Comparison of ENCODE assay signal across 8 mouse cellular contexts in genomic region chr7:139212754-139213745, GRCm38 (mm10). TPM values are rescaled to one million over a fixed set of nuclear protein-coding genes. Genes with fewer than 3 reads are reported as not detected.
DNase-seq lines count a peak whose midpoint lies in the region; ATAC-seq lines count a peak whose summit lies in the region.

Gene Lrrc27, plus strand, starts transcription at chr7:139212988.
Gene Stk32c, minus strand, starts transcription at chr7:139213307.

- peak within 1 kb of the TSS; percentile 63 for H3K4me3 ChIP-seq in hindbrain, embryonic 16.5 days (ENCODE audit: low read length)
- H3K4me3 ChIP-seq in macrophage (ENCODE audit: inconsistent target) = peak within 1 kb of the TSS; percentile 37

- peak within 1 kb of the TSS; percentile 84 for H3K9ac ChIP-seq in hindbrain, embryonic 16.5 days (ENCODE audit: low read depth, low read length)

- no peaks in the 10 kb centered on the region for H3K27me3 ChIP-seq in hindbrain, embryonic 16.5 days (replicated peaks; ENCODE audit: control insufficient read depth, insufficient read depth, low read length)

- no peaks in the 10 kb centered on the region for H3K79me2 ChIP-seq in macrophage (ENCODE audit: inconsistent target)

- H3K36me3 ChIP-seq in hindbrain, embryonic 16.5 days (ENCODE audit: control insufficient read depth, insufficient read depth, low read length) = no peaks in the 10 kb centered on the region
- H3K36me3 ChIP-seq in macrophage (ENCODE audit: inconsistent target) = no peaks in the 10 kb centered on the region

- 2% methylated on average over 48 of the region's 53 CpGs for WGBS in hindbrain, embryonic 16.5 days
- WGBS in macrophage (ENCODE audit: missing documents) = 1% methylated on average over 52 of the region's 53 CpGs

- peak; percentile 97 for DNase-seq in WW6 (ENCODE audit: low read depth, low spot score)
- peak; percentile 87 to 93 for DNase-seq in cerebellum, postnatal 4 days (ENCODE audit: low spot score in 2 of 2)
- DNase-seq in gastrocnemius, adult 18-20 months (ENCODE audit: low spot score) = peak; percentile 98
- peak; percentile 99 for DNase-seq in left cerebral cortex, adult 18-20 months (ENCODE audit: low spot score in 2 of 2)
- DNase-seq in right cerebral cortex, adult 18-20 months = peak; percentile 99
- DNase-seq in urinary bladder, postnatal 10 days (ENCODE audit: low spot score) = peak; percentile 88

- peak within 1 kb of the TSS; percentile 73 for H3K4me2 ChIP-seq in hindbrain, embryonic 16.5 days (ENCODE audit: low read length)

- H3K27ac ChIP-seq in hindbrain, embryonic 16.5 days (ENCODE audit: low read depth, low read length) = peak within 1 kb of the TSS; percentile 94
- peak within 1 kb of the TSS; percentile 89 for H3K27ac ChIP-seq in macrophage

- ATAC-seq in hindbrain, embryonic 16.5 days = peak; percentile 98

- H3K9me3 ChIP-seq in hindbrain, embryonic 16.5 days (ENCODE audit: control insufficient read depth, low read length) = no peaks in the 10 kb centered on the region

- peaks cover 9% of the 10 kb centered on the region for H3K4me1 ChIP-seq in hindbrain, embryonic 16.5 days (ENCODE audit: control insufficient read depth, insufficient read depth, low read depth, low read length)

RNA-seq across cellular contexts. Expression of gene Lrrc27, which starts in this region (rescaled TPM):
- total RNA-seq in gastrocnemius, adult 18-20 months (2021) = 1 to 10 TPM; 1.9 to 3.0 TPM
- polyA plus RNA-seq in hindbrain, embryonic 16.5 days (2015; fragmentation: Nextera tagmentation; extraction: Ambion mirVana) = 3.8 and 6.8 TPM in 2 replicates
- total RNA-seq in left cerebral cortex, adult 18-20 months (2021) = 10 to 100 TPM in 1 of 2 experiments, 1 to 10 TPM in 1; 6.6 to 10.6 TPM
- 10 to 100 TPM in 25 of 26 experiments, 1 to 10 TPM in 1; 6.5 to 82.5 (median 31.4) TPM for total RNA-seq in macrophage (2018; cell fraction: chromatin; rRNA removed)
- total RNA-seq in macrophage (2018; cell fraction: cytosol; rRNA removed) = 10 to 100 TPM; 20.5 to 77.7 (median 44.0) TPM
- total RNA-seq in macrophage (2018; cell fraction: nucleus; rRNA removed) = 100 to 1,000 TPM in 2 of 26 experiments, 10 to 100 TPM in 23, 1 to 10 TPM in 1; 7.1 to 116 (median 41.1) TPM
- polyA plus RNA-seq in macrophage (2018) = 73.4 to 159 TPM (median 94.3 TPM) in 3 replicates

RNA-seq across cellular contexts. Expression of gene Stk32c, which starts in this region (rescaled TPM):
- under 1 TPM; 0.27 to 0.31 TPM for total RNA-seq in gastrocnemius, adult 18-20 months (2021)
- polyA plus RNA-seq in hindbrain, embryonic 16.5 days (2015; fragmentation: Nextera tagmentation; extraction: Ambion mirVana) = 2.9 and 3.0 TPM in 2 replicates
- 100 to 1,000 TPM; 179 to 185 TPM for total RNA-seq in left cerebral cortex, adult 18-20 months (2021)
- total RNA-seq in macrophage (2018; cell fraction: chromatin; rRNA removed) = 1 to 10 TPM in 7 of 26 experiments, under 1 TPM in 16, not detected in 3; 0.31 to 2.4 (median 0.62) TPM
- under 1 TPM in 24 of 26 experiments, not detected in 2; 0.07 to 0.26 (median 0.15) TPM for total RNA-seq in macrophage (2018; cell fraction: cytosol; rRNA removed)
- total RNA-seq in macrophage (2018; cell fraction: nucleus; rRNA removed) = 1 to 10 TPM in 2 of 26 experiments, under 1 TPM in 12, not detected in 12; 0.23 to 1.5 (median 0.38) TPM
- 0.17 to 0.21 TPM (median 0.19 TPM) in 3 replicates for polyA plus RNA-seq in macrophage (2018)

Comparison
In these comparisons a context has a peak if more than half of its experiments do, and no peak if none do; other contexts are left out.
1. Peak in every context shown above with its lines: DNase-seq, ATAC-seq, H3K4me3 ChIP-seq and H3K27ac ChIP-seq.
2. RNA of gene Stk32c (total RNA-seq): 179 to 185 TPM in left cerebral cortex, adult 18-20 months; 0.27 to 0.31 TPM in gastrocnemius, adult 18-20 months; every median in the first group is over 100 times any median in the second.